Mouse (Mus musculus) CH12.LX (cell line): ENCODE results near the gene Naa38.

Source experiments
- BHLHE40 ChIP-seq: IDR thresholded peaks from 2 replicates; pipeline ENCODE4 v1.6.1; 2011; ENCODE audit warnings: mild to moderate bottlenecking, low read depth, low read length, improper control_type of control experiment
- CHD1 ChIP-seq: IDR thresholded peaks from 2 replicates; pipeline ENCODE4 v1.6.1; 2012; ENCODE audit warnings: low read depth, low read length, improper control_type of control experiment, inconsistent platforms
- CHD2 ChIP-seq: IDR thresholded peaks from 2 replicates; pipeline ENCODE4 v1.6.1; 2011; ENCODE audit warnings: low read length, improper control_type of control experiment
- CTCF ChIP-seq, 2 experiments: IDR thresholded peaks in 1 of 2; conservative IDR thresholded peaks in 1 of 2; 2 replicates each; pipeline ENCODE4 v1.5.1; 2011 to 2012; ENCODE audit warnings: low read depth in 2 of 2, low read length in 2 of 2, improper control_type of control experiment in 1 of 2, inconsistent platforms in 1 of 2, mild to moderate bottlenecking in 1 of 2, moderate library complexity in 1 of 2
- E2F4 ChIP-seq: IDR thresholded peaks from 2 replicates; pipeline ENCODE4 v1.6.1; 2011; ENCODE audit warnings: low read depth, low read length, improper control_type of control experiment; ENCODE audit not compliant: insufficient replicate concordance
- EP300 ChIP-seq: IDR thresholded peaks from 2 replicates; pipeline ENCODE4 v1.6.1; 2011; ENCODE audit warnings: low read length, improper control_type of control experiment
- JUND ChIP-seq: conservative IDR thresholded peaks from 2 replicates; pipeline ENCODE4 v1.6.1; 2011; ENCODE audit warnings: low read depth, low read length, improper control_type of control experiment
- MAZ ChIP-seq: IDR thresholded peaks from 2 replicates; pipeline ENCODE4 v1.6.1; 2012; ENCODE audit warnings: low read depth, mild to moderate bottlenecking, inconsistent platforms, low read length, improper control_type of control experiment, moderate library complexity
- NRF1 ChIP-seq: IDR thresholded peaks from 2 replicates; pipeline ENCODE4 v1.6.1; 2014; ENCODE audit warnings: low read depth, mild to moderate bottlenecking, inconsistent platforms, low read length, improper control_type of control experiment, moderate library complexity
- POLR2A ChIP-seq: IDR thresholded peaks from 2 replicates; pipeline ENCODE4 v1.6.1; 2011; ENCODE audit warnings: low read depth, mild to moderate bottlenecking, improper control_type of control experiment, low read length
- ZNF384 ChIP-seq: IDR thresholded peaks from 2 replicates; pipeline ENCODE4 v1.6.1; 2012; ENCODE audit warnings: low read depth, low read length, improper control_type of control experiment, inconsistent platforms

- no peak for TF ChIP-seq EP300
- no peak for TF ChIP-seq MAZ
- TF ChIP-seq CTCF (conservative IDR thresholded peaks at IDR 0.05 in 1 of 2, IDR thresholded peaks at IDR 0.05 in 1 of 2; ENCODE audit: low read depth in 2 of 2, low read length in 2 of 2): peak in 1 of 2 experiments; percentile 29; a peak in 1 of 4 replicates
- no peak for TF ChIP-seq NRF1
- TF ChIP-seq POLR2A: no peak
- TF ChIP-seq E2F4: no peak
- TF ChIP-seq JUND: no peak
- no peak for TF ChIP-seq BHLHE40
- peak; percentile 90 for TF ChIP-seq ZNF384
- no peak for TF ChIP-seq CHD2
- TF ChIP-seq CHD1: no peak
Measured at GRCm38 (mm10) chr11:69388680-69389079, 6.6 kb upstream of the Naa38 start.
